Mouse (Mus musculus): ENCODE data around the gene Scarb1.

DNA sequence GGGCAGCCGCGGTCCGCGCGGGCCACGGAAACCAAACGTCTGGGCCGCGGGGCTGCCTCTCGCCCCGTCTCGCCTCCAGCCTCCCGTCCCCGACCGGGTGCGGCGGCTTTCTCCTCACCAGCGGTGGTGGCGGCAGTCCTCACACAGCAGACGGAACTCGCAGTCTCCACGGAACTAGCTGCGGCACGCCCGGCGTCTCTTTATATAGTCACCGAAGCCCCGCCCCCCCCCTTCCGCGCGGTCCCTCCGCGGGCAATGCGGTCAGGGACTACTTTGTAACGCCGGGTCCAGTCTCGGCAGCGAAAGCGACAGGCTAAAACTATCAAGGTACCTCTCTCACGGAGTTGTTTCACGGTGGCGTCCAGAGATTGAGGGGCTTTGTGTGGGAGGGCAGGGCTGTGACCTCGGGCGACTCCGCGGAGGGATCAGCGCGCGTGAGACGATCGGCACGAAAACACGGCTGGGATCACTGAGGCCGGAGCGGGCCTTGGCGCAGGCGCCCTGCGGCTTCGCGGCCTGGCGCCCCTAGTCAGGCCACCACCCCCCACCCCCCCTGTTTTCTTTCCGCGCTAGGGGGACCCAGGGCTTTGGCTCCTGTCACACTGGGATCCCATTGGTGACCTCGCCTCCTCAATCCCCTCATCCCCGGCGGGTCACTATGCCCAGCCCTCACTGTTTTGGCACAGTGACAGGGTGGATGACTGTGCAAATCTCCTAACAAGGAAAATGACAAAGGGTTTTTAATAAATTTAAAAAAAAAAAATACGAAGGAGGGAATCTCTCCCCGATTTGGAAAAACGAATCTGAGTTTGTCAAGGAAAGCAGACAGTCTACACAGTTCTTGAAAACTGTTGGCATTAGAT, 48.9 kb upstream of the Scarb1 start, which contains the start of gene Ubc:
- TF ChIP-seq CTCF (IDR thresholded peaks at IDR 0.05; ENCODE audit: control insufficient read depth, insufficient read depth, insufficient replicate concordance, low read depth, low read length) (no peak), POLR2A (IDR thresholded peaks at IDR 0.05; ENCODE audit: control insufficient read depth, low read depth, low read length) (peak; percentile 99)
